Mouse (Mus musculus): ENCODE data around the gene Nanos2.

GRCm38 (mm10) chr7:18988780-18989179 lies 1.6 kb downstream of the Nanos2 start:
- TF ChIP-seq CTCF (IDR thresholded peaks at IDR 0.05; ENCODE audit: borderline replicate concordance, extremely low read depth, insufficient read depth, insufficient read length) (no peak), POLR2A (IDR thresholded peaks at IDR 0.05; ENCODE audit: borderline replicate concordance, extremely low read depth, insufficient read depth, insufficient read length, poor library complexity, severe bottlenecking) (no peak)

Data from brain, embryonic 14.5 days (tissue).